Mouse (Mus musculus) MEL (cell line): ENCODE data around the gene Pdcd4. TPM values are rescaled to one million over a fixed set of nuclear protein-coding genes. Genes with fewer than 3 reads are reported as not detected.

Experiments
- DNase-seq: peaks from one replicate; pipeline ENCODE4 v3.0.0; 2011; ENCODE audit warnings: low read depth, low spot score
- H3K27ac ChIP-seq: 2 replicates; pipeline ENCODE4 v1.5.1; 2012; ENCODE audit warnings: low read depth, mild to moderate bottlenecking, control low read depth, low read length, moderate library complexity; ENCODE audit not compliant: control insufficient read depth
- H3K27me3 ChIP-seq, 2 experiments: fragments of 150-350 bp in 1 of 2; sonication (generic) in 1 of 2; 2 replicates each; pipeline ENCODE4 v1.6.1; 2012; ENCODE audit warnings: low read length in 2 of 2, mild to moderate bottlenecking in 2 of 2, improper control_type of control experiment in 1 of 2, moderate library complexity in 1 of 2; ENCODE audit not compliant: insufficient read depth in 2 of 2, control insufficient read depth in 1 of 2
- H3K36me3 ChIP-seq, 2 experiments: 2 replicates each; pipeline ENCODE4 v1.6.1; 2012 to 2014; ENCODE audit warnings: low read length in 2 of 2, improper control_type of control experiment in 1 of 2, inconsistent platforms in 1 of 2, mild to moderate bottlenecking in 1 of 2; ENCODE audit not compliant: insufficient read depth in 2 of 2, control insufficient read depth in 1 of 2
- H3K4me1 ChIP-seq, 2 experiments: fragments of 150-350 bp in 1 of 2; sonication (generic) in 1 of 2; 2 replicates each; pipeline ENCODE4 v1.6.1; 2012; ENCODE audit warnings: low read length in 2 of 2, improper control_type of control experiment in 1 of 2, mild to moderate bottlenecking in 1 of 2; ENCODE audit not compliant: insufficient read depth in 2 of 2, control insufficient read depth in 1 of 2
- H3K4me3 ChIP-seq, 2 experiments: fragments of 150-350 bp in 1 of 2; sonication (generic) in 1 of 2; 2 replicates each; pipeline ENCODE4 v1.5.1; 2012; ENCODE audit warnings: low read depth in 2 of 2, low read length in 2 of 2, mild to moderate bottlenecking in 2 of 2, moderate library complexity in 2 of 2, control low read depth in 1 of 2, improper control_type of control experiment in 1 of 2; ENCODE audit not compliant: control insufficient read depth in 1 of 2, insufficient read depth in 1 of 2
- H3K79me2 ChIP-seq: 2 replicates; pipeline ENCODE4 v1.6.1; 2012; ENCODE audit warnings: mild to moderate bottlenecking, low read length, moderate library complexity; ENCODE audit not compliant: control insufficient read depth, poor library complexity, insufficient read depth
- H3K9ac ChIP-seq: 2 replicates; pipeline ENCODE4 v1.6.1; 2012; ENCODE audit warnings: low read depth, mild to moderate bottlenecking, control low read depth, low read length, moderate library complexity; ENCODE audit not compliant: control insufficient read depth, poor library complexity, severe bottlenecking
- H3K9me3 ChIP-seq: fragments of 150-350 bp; sonication (generic); replicated peaks from 2 replicates; pipeline ENCODE4 v1.6.1; 2012; ENCODE audit warnings: mild to moderate bottlenecking, low read length, improper control_type of control experiment, moderate library complexity; ENCODE audit not compliant: insufficient read depth
- BHLHE40 ChIP-seq: IDR thresholded peaks from 2 replicates; pipeline ENCODE4 v1.6.1; 2012; ENCODE audit warnings: low read depth, mild to moderate bottlenecking, inconsistent platforms, low read length, improper control_type of control experiment, borderline replicate concordance
- CHD2 ChIP-seq: IDR thresholded peaks from 2 replicates; pipeline ENCODE4 v1.6.1; 2011; ENCODE audit warnings: low read length, improper control_type of control experiment
- ELF1 ChIP-seq: IDR thresholded peaks from 2 replicates; pipeline ENCODE4 v1.6.1; 2014; ENCODE audit warnings: low read depth, mild to moderate bottlenecking, inconsistent platforms, low read length, improper control_type of control experiment, moderate library complexity
- EP300 ChIP-seq, 2 experiments: IDR thresholded peaks; 2 replicates each; pipeline ENCODE4 v1.6.1; 2011; ENCODE audit warnings: improper control_type of control experiment in 2 of 2, low read length in 2 of 2, low read depth in 1 of 2, mild to moderate bottlenecking in 1 of 2
- ETS1 ChIP-seq: IDR thresholded peaks from 2 replicates; pipeline ENCODE4 v1.6.1; 2012; ENCODE audit warnings: low read depth, mild to moderate bottlenecking, inconsistent platforms, low read length, improper control_type of control experiment, moderate library complexity
- GABPA ChIP-seq: IDR thresholded peaks from 2 replicates; pipeline ENCODE4 v1.6.1; 2012; ENCODE audit warnings: low read depth, mild to moderate bottlenecking, inconsistent platforms, low read length, improper control_type of control experiment, moderate library complexity
- JUND ChIP-seq: IDR thresholded peaks from 2 replicates; pipeline ENCODE4 v1.6.1; 2011; ENCODE audit warnings: low read depth, mild to moderate bottlenecking, improper control_type of control experiment, low read length
- KAT2A ChIP-seq: conservative IDR thresholded peaks from 2 replicates; pipeline ENCODE4 v1.6.1; 2012; ENCODE audit warnings: low read depth, low read length, improper control_type of control experiment, inconsistent platforms
- MAFK ChIP-seq: IDR thresholded peaks from 2 replicates; pipeline ENCODE4 v1.6.1; 2011; ENCODE audit warnings: low read depth, mild to moderate bottlenecking, low read length, improper control_type of control experiment, borderline replicate concordance
- MAX ChIP-seq: IDR thresholded peaks from 2 replicates; pipeline ENCODE4 v1.6.1; 2011; ENCODE audit warnings: low read length, improper control_type of control experiment
- MAZ ChIP-seq: IDR thresholded peaks from 2 replicates; pipeline ENCODE4 v1.6.1; 2012; ENCODE audit warnings: low read depth, mild to moderate bottlenecking, inconsistent platforms, low read length, improper control_type of control experiment
- MEF2A ChIP-seq: IDR thresholded peaks from 2 replicates; pipeline ENCODE4 v1.6.1; 2014; ENCODE audit warnings: low read depth, mild to moderate bottlenecking, inconsistent platforms, low read length, improper control_type of control experiment; ENCODE audit not compliant: poor library complexity, insufficient replicate concordance, severe bottlenecking; ENCODE audit errors: extremely low read depth
- MYB ChIP-seq: IDR thresholded peaks from 2 replicates; pipeline ENCODE4 v1.6.1; 2011; ENCODE audit warnings: mild to moderate bottlenecking, low read depth, low read length, improper control_type of control experiment
- POLR2AphosphoS2 ChIP-seq: IDR thresholded peaks from 2 replicates; pipeline ENCODE4 v1.6.1; 2011; ENCODE audit warnings: low read length, improper control_type of control experiment
- POLR2AphosphoS5 ChIP-seq: IDR thresholded peaks from 2 replicates; pipeline ENCODE4 v1.6.1; 2012; ENCODE audit warnings: low read depth, borderline replicate concordance, mild to moderate bottlenecking, inconsistent platforms, low read length, moderate library complexity, mixed read lengths
- RAD21 ChIP-seq: IDR thresholded peaks from 2 replicates; pipeline ENCODE4 v1.6.1; 2011; ENCODE audit warnings: mild to moderate bottlenecking, low read depth, low read length, improper control_type of control experiment
- SMC3 ChIP-seq: IDR thresholded peaks from 2 replicates; pipeline ENCODE4 v1.6.1; 2011; ENCODE audit warnings: low read depth, low read length, improper control_type of control experiment
- TAL1 ChIP-seq: IDR thresholded peaks from 2 replicates; pipeline ENCODE4 v1.6.1; 2012; ENCODE audit warnings: mild to moderate bottlenecking, inconsistent platforms, low read length, moderate library complexity, mixed read lengths
- TCF12 ChIP-seq: IDR thresholded peaks from 2 replicates; pipeline ENCODE4 v1.6.1; 2014; ENCODE audit warnings: low read depth, mild to moderate bottlenecking, inconsistent platforms, low read length, improper control_type of control experiment, moderate library complexity
- ZMIZ1 ChIP-seq: IDR thresholded peaks from 2 replicates; pipeline ENCODE4 v1.6.1; 2012; ENCODE audit warnings: low read depth, mild to moderate bottlenecking, inconsistent platforms, low read length, improper control_type of control experiment, moderate library complexity
- polyA plus RNA-seq, 2 experiments: library from polyadenylated mRNA; stranded (reverse) in 1 of 2; unstranded in 1 of 2; fragments of >175 nt in 1 of 2; fragments of >200 nt in 1 of 2; gene quantifications; 2 replicates each; pipeline versions ENCODE4 v1.2.1 to v1.2.4; 2012; ENCODE audit warnings: low replicate concordance in 2 of 2, low read depth in 1 of 2; ENCODE audit not compliant: insufficient read length in 2 of 2, insufficient read depth in 1 of 2, missing spikeins in 1 of 2
- total RNA-seq: library from RNA; depleted of rRNA; stranded (reverse); fragments of 300-350 nt; gene quantifications from 2 replicates; pipeline ENCODE4 v1.2.3, GENCODE M21; 2012

Pdcd4 gene
- total and polyA plus RNA-seq, 3 experiments: 30.0 to 37.6 TPM; not detected in 1

DNA sequence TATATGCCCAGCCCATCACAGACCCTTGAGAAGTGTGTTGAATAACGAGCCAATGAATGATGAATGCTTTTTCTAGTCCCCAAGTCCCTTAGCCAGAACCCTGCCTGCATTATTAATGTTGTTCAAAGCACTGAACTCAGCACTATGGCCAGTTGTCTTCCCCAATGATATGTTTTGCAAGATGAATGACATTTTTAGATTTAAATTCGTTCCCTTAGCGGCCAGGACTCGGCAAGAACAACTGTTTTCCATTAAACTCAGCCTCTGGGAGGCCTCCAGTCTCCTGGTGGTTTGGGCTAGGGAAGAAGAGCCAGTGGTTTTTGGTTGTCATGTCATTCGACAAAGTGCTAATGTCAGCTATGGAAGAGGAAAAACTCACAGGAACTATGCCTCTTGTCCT, 10.2 kb upstream of the Pdcd4 start:
- Histone ChIP-seq H3K79me2 (no peaks in the 10 kb centered on the region), H3K27ac (no peak overlapping the region), H3K9me3 (no peaks in the 10 kb centered on the region), H3K4me1 (peaks cover 12 to 13% of the 10 kb centered on the region in 2 experiments), H3K36me3 (peaks cover 0 to 7% of the 10 kb centered on the region in 2 experiments; a peak in 2 of 4 replicates), H3K4me3 (no peak overlapping the region), H3K27me3 (no peaks in the 10 kb centered on the region), H3K9ac (no peak overlapping the region)
- DNase-seq: no peak
- TF ChIP-seq ELF1: no peak
- TF ChIP-seq TAL1: no peak
- TF ChIP-seq MAZ: no peak
- no peak for TF ChIP-seq CHD2
- TF ChIP-seq MAX: no peak
- no peak for TF ChIP-seq MAFK
- no peak for TF ChIP-seq MEF2A
- TF ChIP-seq POLR2AphosphoS2: no peak
- no peak for TF ChIP-seq MYB
- no peak for TF ChIP-seq ZMIZ1
- no peak for TF ChIP-seq EP300 (IDR thresholded peaks at IDR 0.05; ENCODE audit: low read depth in 1 of 2, low read length in 2 of 2)
- TF ChIP-seq SMC3: no peak
- TF ChIP-seq RAD21: no peak
- TF ChIP-seq JUND: no peak

GRCm38 (mm10) chr19:53885450-53885849, 6.6 kb upstream of the Pdcd4 start:
- Histone ChIP-seq H3K27me3 (no peaks in the 10 kb centered on the region), H3K9ac (no peak overlapping the region), H3K4me3 (no peak overlapping the region), H3K27ac (no peak overlapping the region), H3K36me3 (peaks cover 0 to 42% of the 10 kb centered on the region in 2 experiments; a peak in 2 of 4 replicates), H3K4me1 (peaks cover 39 to 42% of the 10 kb centered on the region in 2 experiments), H3K9me3 (no peaks in the 10 kb centered on the region), H3K79me2 (no peaks in the 10 kb centered on the region)
- TF ChIP-seq SMC3 (no peak), GABPA (no peak), POLR2AphosphoS5 (no peak), TCF12 (no peak), MYB (no peak), ETS1 (no peak), BHLHE40 (no peak), KAT2A (no peak), JUND (no peak)
- DNase-seq: no peak
